ENCODE assay signal across 1 mouse cellular context in the genomic region with DNA sequence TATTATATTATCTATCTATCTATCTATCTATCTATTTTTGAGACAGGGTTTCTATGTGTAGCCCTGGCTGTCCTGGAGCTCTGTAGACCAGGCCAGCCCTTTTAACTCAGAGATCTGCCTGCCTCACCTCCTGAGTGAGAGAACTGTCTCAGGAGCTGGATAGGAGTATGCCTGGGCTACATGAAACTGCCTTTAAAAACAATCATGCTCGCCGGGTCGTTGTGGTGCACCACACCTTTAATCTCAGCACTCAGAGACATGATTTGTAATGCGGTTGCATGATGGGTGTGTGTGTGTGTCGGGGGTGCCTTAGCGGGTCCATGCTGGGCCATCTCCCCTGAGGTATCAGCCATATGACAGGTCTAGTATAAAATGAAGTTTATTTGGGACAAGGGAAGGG.
TF ChIP-seq lines count a peak whose summit lies in the region.

No protein-coding gene starts in this region.

TF ChIP-seq in myocyte, 11 proteins besides CTCF, POLR2A, EP300 and RAD21 (continued from another document):
- TF ChIP-seq TCF3 (IDR thresholded peaks at IDR 0.05; ENCODE audit: insufficient read length, low read depth), result no peak
TF ChIP-seq in myocyte: peak in this region for 0.
